Mouse (Mus musculus) intestine, postnatal 0 days (tissue): ENCODE data around the gene Dcp1b. TPM values are rescaled to one million over a fixed set of nuclear protein-coding genes. Genes with fewer than 3 reads are reported as not detected.
A peak's percentile ranks its signal among the peaks of the same experiment; 100 is the strongest.

Experiments used
- ATAC-seq: fragments of 200-750 bp; cut with Nextera tagmentation; 2 replicates; pipeline ENCODE4 v1.8.0; 2017; ENCODE audit warnings: mild to moderate bottlenecking, moderate TSS enrichment, moderate library complexity
- H3K27ac ChIP-seq: fragments of 300-500 bp; sonication (generic); 2 replicates; pipeline ENCODE4 v1.5.1; 2014; ENCODE audit warnings: mild to moderate bottlenecking, low read depth, low read length, moderate library complexity
- H3K27me3 ChIP-seq: fragments of 300-500 bp; sonication (generic); replicated peaks from 2 replicates; pipeline ENCODE4 v1.6.1; 2014; ENCODE audit warnings: low read length, mixed read lengths; ENCODE audit not compliant: control insufficient read depth, insufficient read depth
- H3K36me3 ChIP-seq: fragments of 300-500 bp; sonication (generic); 2 replicates; pipeline ENCODE4 v1.6.1; 2014; ENCODE audit warnings: mild to moderate bottlenecking, moderate library complexity; ENCODE audit not compliant: control insufficient read depth, insufficient read depth
- H3K4me1 ChIP-seq: fragments of 300-500 bp; sonication (generic); replicated peaks from 2 replicates; pipeline ENCODE4 v1.6.1; 2014; ENCODE audit warnings: antibody characterized with exemption, low read length, mixed read lengths; ENCODE audit not compliant: control insufficient read depth, insufficient read depth
- H3K4me2 ChIP-seq: fragments of 300-500 bp; sonication (generic); replicated peaks from 2 replicates; pipeline ENCODE4 v1.6.1; 2014; ENCODE audit warnings: low read depth, mild to moderate bottlenecking, moderate library complexity
- H3K4me3 ChIP-seq: fragments of 300-500 bp; sonication (generic); 2 replicates; pipeline ENCODE4 v1.5.1; 2014; ENCODE audit warnings: low read depth, low read length
- H3K9ac ChIP-seq: fragments of 300-500 bp; sonication (generic); 2 replicates; pipeline ENCODE4 v1.6.1; 2014; ENCODE audit warnings: mild to moderate bottlenecking, low read depth, low read length
- H3K9me3 ChIP-seq: fragments of 300-500 bp; sonication (generic); 2 replicates; pipeline ENCODE4 v1.6.1; 2016; ENCODE audit warnings: mixed run types; ENCODE audit not compliant: control insufficient read depth
- CTCF ChIP-seq: sonication (generic); IDR thresholded peaks from 2 replicates; pipeline ENCODE4 v1.5.1; 2016; ENCODE audit warnings: low read depth, mild to moderate bottlenecking, control low read depth, antibody characterized with exemption, moderate library complexity
- WGBS: fragments of 180-500 bp; shearing (Covaris S2); extraction: QIAGEN DNeasy Blood & Tissue Kit; methylation state at CpG from one replicate; pipeline ENCODE4 v1.1.7; 2014; 5-methylcytosine and 5-hydroxymethylcytosine counted together
- polyA plus RNA-seq: library from polyadenylated mRNA; unstranded; fragments of >200 nt; fragmentation: Nextera tagmentation; extraction: Ambion mirVana; gene quantifications from 2 replicates; pipeline ENCODE4 v1.2.1, GENCODE M21; 2015

Gene Dcp1b
- polyA plus RNA-seq, 1 experiment from 2014 or later, result 4.9 TPM

DNA sequence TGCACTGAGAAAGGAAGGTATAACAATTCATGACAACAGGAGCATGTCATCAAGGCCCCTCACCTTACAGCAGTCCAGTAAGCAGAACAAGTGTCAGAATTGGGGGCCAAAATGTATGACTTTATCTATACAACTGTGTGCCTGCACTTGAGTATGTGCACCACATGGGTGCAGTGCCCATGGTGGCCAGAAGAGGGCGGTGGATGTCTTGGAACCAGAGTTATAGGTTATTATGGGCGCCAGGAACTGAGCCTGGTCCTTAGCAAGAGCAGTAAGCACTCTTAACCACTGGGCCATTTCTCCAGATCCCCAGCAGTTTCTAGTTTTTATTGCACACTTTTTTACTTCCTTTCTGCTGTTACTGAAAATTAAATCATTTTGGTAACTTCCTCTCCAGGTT is 71.0 kb downstream of the Dcp1b start:
- no peak overlapping the region for H3K27ac ChIP-seq
- no peak overlapping the region for H3K9ac ChIP-seq
- TF ChIP-seq CTCF, result peak; percentile 25; the same call in 1 of the 2 replicates
- WGBS, result 46% methylated on average over 2 of the region's 2 CpGs
- no peak for ATAC-seq
- H3K27me3 ChIP-seq, result no peaks in the 10 kb centered on the region
- H3K4me2 ChIP-seq, result no peak overlapping the region
- no peaks in the 10 kb centered on the region for H3K36me3 ChIP-seq
- no peaks in the 10 kb centered on the region for H3K4me1 ChIP-seq
- no peak overlapping the region for H3K4me3 ChIP-seq
- no peaks in the 10 kb centered on the region for H3K9me3 ChIP-seq

DNA sequence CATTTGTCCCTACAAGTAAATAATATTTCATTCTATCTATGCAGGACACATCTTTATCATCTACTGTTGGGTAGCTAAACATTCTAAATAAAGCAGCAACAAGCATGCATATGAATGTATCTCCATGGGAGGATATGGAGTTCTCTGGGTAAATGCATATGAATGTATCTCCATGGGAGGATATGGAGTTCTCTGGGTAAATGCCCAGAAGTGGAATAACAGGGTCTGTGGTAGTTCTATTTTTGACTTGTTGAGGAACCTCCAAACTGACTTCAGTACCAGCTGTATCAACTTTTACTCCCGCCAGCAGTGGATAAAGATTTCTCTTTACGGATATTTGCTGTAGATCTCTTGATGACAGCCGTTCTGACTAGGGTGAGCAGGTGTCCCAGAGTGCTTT is 73.5 kb downstream of the Dcp1b start:
- no peaks in the 10 kb centered on the region for H3K36me3 ChIP-seq
- WGBS, result 78% methylated on average over 3 of the region's 3 CpGs

DNA sequence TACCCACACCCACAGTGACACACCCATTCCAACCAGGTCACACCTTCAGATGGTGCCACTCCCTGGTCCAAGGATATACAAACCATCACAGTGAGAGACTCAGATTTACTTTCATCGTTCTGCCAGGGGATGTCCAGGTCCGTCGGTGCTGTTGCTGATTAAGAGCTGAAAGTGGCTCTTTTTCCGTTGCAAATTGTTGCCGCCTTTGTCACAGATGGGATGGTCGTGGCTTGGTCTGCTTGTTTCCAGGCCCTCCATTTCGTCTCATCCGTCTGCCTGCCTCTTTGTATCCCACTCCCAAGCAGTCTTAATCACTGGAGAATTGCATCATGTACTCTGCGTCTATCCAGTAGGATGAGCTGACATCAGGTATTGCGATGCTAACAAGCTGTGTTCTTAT is 74.7 kb downstream of the Dcp1b start:
- no peak overlapping the region for H3K4me3 ChIP-seq
- TF ChIP-seq CTCF, result no peak
- H3K36me3 ChIP-seq, result no peaks in the 10 kb centered on the region
- no peak for ATAC-seq
- no peaks in the 10 kb centered on the region for H3K27me3 ChIP-seq
- H3K4me2 ChIP-seq, result no peak overlapping the region
- no peak overlapping the region for H3K27ac ChIP-seq
- H3K9ac ChIP-seq, result no peak overlapping the region
- H3K9me3 ChIP-seq, result no peaks in the 10 kb centered on the region
- H3K4me1 ChIP-seq, result no peaks in the 10 kb centered on the region
- WGBS, result 87% methylated on average over 10 of the region's 10 CpGs

More for the DNA sequence above, 73.5 kb downstream of the Dcp1b start:
- Histone ChIP-seq H3K4me1 (no peaks in the 10 kb centered on the region), H3K27me3 (no peaks in the 10 kb centered on the region), H3K4me2 (no peak overlapping the region), H3K4me3 (no peak overlapping the region), H3K9me3 (no peaks in the 10 kb centered on the region), H3K9ac (no peak overlapping the region), H3K27ac (no peak overlapping the region)
- no peak for TF ChIP-seq CTCF
- no peak for ATAC-seq

GRCm38 (mm10) chr6:119251704-119252103 is 76.7 kb downstream of the Dcp1b start:
- no peaks in the 10 kb centered on the region for H3K4me1 ChIP-seq
- no peak overlapping the region for H3K4me2 ChIP-seq
- H3K36me3 ChIP-seq, result no peaks in the 10 kb centered on the region
- no peak overlapping the region for H3K4me3 ChIP-seq
- no peaks in the 10 kb centered on the region for H3K9me3 ChIP-seq
- WGBS, result 71% methylated on average over 4 of the region's 4 CpGs
- H3K27me3 ChIP-seq, result no peaks in the 10 kb centered on the region
- TF ChIP-seq CTCF, result no peak
- no peak overlapping the region for H3K27ac ChIP-seq
- no peak for ATAC-seq
- H3K9ac ChIP-seq, result no peak overlapping the region

Other genes starting within 250 kb of the Dcp1b start
- gene Cacna1c, start 21.2 kb downstream of the Dcp1b start, polyA plus RNA-seq, result 1.2 and 1.5 TPM in 2 replicates
- 0.03 TPM in 2 replicates for gene Cacna2d4, start 61.3 kb downstream of the Dcp1b start, polyA plus RNA-seq
- 0.04 TPM in 2 replicates for gene Lrtm2, start 155.5 kb downstream of the Dcp1b start, polyA plus RNA-seq
- 106 and 124 TPM in 2 replicates for gene Adipor2, start 242.5 kb downstream of the Dcp1b start, polyA plus RNA-seq